Mouse (Mus musculus) E14TG2a.4 (cell line): ENCODE results near the gene Gas2l3.
A peak's percentile ranks its signal among the peaks of the same experiment; 100 is the strongest.

Experiments used
- H3K27me3 ChIP-seq: 2 replicates; pipeline ENCODE4 v1.6.1; 2014; ENCODE audit warnings: low read length, control low read depth; ENCODE audit not compliant: insufficient read depth
- H3K36me3 ChIP-seq: 2 replicates; pipeline ENCODE4 v1.6.1; 2014; ENCODE audit warnings: low read length, control low read depth; ENCODE audit not compliant: insufficient read depth
- H3K4me1 ChIP-seq: replicated peaks from 2 replicates; pipeline ENCODE4 v1.6.1; 2014; ENCODE audit warnings: low read depth, low read length, control low read depth
- H3K4me3 ChIP-seq: replicated peaks from 2 replicates; pipeline ENCODE4 v1.5.1; 2014; ENCODE audit warnings: mild to moderate bottlenecking, low read length
- H3K9me3 ChIP-seq: 2 replicates; pipeline ENCODE4 v1.6.1; 2014; ENCODE audit warnings: low read length, control low read depth
- CTCF ChIP-seq: conservative IDR thresholded peaks from 2 replicates; pipeline ENCODE4 v1.5.1; 2014; ENCODE audit warnings: low read length
- NANOG ChIP-seq: IDR thresholded peaks from 2 replicates; pipeline ENCODE4 v1.6.1; 2014; ENCODE audit warnings: borderline replicate concordance, low read length, mixed read lengths
- POU5F1 ChIP-seq: IDR thresholded peaks from 2 replicates; pipeline ENCODE4 v1.6.1; 2014; ENCODE audit warnings: low read length, borderline replicate concordance

Gas2l3 gene

DNA sequence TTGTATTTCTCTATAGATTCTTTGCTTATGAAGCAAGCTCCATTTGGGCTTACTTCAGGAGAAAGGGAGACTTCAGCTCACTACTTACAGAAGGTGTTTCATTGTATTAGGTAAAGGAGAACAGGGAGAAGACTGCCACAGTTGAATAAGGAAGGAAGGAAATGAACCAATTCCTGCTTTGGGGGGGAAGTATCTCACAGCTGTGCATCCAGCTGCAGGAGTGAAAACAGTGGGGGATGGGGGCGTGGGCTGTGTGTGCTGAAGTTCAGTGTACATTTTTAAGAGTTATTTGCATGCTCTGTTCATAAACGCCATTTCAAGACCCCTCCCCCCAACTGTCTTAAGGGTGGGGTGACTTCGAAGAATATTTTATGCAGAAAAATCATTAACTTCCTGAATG is 10.0 kb upstream of the Gas2l3 start:
- TF ChIP-seq NANOG (no peak), POU5F1 (no peak), CTCF (no peak)
- H3K4me1 ChIP-seq, result peaks cover 26% of the 10 kb centered on the region
- H3K4me3 ChIP-seq, result no peak overlapping the region
- H3K9me3 ChIP-seq, result no peaks in the 10 kb centered on the region
- H3K36me3 ChIP-seq, result no peaks in the 10 kb centered on the region
- H3K27me3 ChIP-seq, result peaks cover 7% of the 10 kb centered on the region; the same call in 1 of the 2 replicates

DNA sequence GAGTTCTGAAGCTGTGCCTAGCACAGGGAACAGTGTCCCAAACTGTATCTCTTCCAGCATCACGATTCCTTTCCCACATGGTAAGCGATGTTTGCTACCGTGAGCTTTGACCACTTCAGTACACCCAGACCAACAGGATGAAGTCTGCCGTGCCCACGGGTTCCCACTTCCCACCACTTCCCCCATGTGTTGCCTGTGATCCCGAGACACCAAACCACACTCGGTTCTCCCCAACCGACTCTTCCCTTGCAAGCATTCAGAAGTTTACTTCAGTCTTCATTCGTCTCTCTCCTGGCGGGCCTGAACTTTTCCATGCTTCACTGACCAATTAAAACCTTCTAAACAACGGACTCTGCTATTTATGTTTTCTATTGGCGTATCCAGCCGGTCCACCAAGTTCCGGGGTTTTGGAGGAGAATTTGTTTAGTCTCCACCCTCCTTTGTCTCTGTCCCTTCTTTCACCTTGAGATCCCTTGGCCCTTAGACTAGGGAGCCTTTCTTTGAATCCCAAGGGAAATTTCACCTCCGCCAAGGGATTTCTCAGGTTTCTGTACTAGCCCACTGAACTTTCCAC is 9.4 kb upstream of the Gas2l3 start:
- Histone ChIP-seq H3K27me3 (peaks cover 11% of the 10 kb centered on the region; the same call in 1 of the 2 replicates), H3K9me3 (no peaks in the 10 kb centered on the region), H3K36me3 (no peaks in the 10 kb centered on the region), H3K4me3 (peak overlapping the region; percentile 39), H3K4me1 (peaks cover 26% of the 10 kb centered on the region)
- TF ChIP-seq NANOG (no peak), POU5F1 (no peak), CTCF (no peak)

DNA sequence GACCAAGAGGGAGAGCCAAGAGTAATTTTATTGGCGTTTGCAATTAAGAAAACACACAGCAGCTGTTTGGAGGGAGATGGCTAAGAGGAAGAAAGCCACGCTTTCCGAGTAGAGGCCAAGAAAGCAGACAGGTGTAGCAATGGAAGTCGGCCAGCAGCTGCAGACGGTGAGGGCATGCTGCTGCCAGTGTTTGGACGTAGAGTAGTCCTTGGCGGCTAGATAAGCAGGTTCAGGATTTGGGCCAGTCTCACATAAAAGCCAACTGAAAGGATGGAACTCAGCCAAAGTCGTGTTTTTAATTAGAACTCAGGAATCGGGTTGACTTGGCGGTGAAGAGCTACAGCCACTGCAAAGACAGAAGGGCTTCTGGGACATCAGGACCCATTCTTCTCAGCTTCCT is 6.6 kb upstream of the Gas2l3 start:
- peaks cover 26% of the 10 kb centered on the region for H3K4me1 ChIP-seq
- TF ChIP-seq NANOG, result no peak
- H3K4me3 ChIP-seq, result no peak overlapping the region
- H3K27me3 ChIP-seq, result peaks cover 17% of the 10 kb centered on the region
- H3K36me3 ChIP-seq, result no peaks in the 10 kb centered on the region
- no peaks in the 10 kb centered on the region for H3K9me3 ChIP-seq

DNA sequence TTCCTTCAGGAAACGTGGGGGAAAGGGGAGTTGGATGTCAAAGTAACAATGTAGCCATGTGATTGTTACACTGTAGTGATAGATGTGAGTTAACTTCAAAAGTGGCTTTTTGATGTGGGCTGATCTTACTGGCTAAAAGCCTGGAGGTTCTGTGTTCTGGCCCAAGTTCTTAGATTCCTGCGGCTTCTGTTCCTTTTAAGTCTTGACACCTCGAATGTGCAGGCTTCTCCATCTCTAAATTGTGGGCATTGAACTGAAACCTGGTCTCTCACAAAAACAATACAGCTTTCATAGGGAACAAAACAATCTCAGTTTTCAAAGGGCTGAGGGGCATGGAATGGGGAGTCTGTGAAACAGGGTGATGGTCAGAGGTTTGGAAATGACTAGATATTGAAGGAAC is 614 bp upstream of the Gas2l3 start:
- H3K27me3 ChIP-seq, result peaks cover 18% of the 10 kb centered on the region
- H3K4me1 ChIP-seq, result peaks cover 22% of the 10 kb centered on the region
- peak overlapping the region; percentile 88 for H3K4me3 ChIP-seq
- peaks cover 5% of the 10 kb centered on the region; the same call in 1 of the 2 replicates for H3K9me3 ChIP-seq
- H3K36me3 ChIP-seq, result peaks cover 12% of the 10 kb centered on the region
- TF ChIP-seq NANOG, result no peak
- TF ChIP-seq POU5F1, result no peak
- no peak for TF ChIP-seq CTCF

DNA sequence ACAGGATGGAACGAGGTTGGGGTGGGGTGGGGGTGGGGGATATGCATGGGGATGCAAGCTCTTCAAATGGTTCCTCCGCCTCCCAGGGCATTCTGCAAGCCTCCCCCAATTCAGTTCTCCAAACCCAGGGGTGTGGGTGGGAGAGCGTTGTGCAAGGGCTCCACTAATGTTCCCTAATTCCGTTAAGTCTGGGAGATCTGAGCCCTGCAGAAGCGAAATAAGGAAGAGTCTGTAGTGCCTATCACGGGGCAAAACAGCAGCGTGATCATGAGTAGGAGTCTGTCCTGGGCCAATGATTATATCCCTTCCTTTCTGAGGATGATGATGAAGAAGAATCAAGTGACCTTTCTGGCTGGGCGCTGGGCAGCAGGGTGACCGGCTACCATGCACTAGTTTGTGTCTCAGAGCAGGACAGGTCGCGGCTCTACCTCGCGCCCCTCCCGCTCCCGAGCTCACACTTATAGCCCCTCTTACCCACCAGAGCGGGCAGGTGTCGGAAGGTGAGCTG is 598 bp downstream of the Gas2l3 start:
- Histone ChIP-seq H3K4me3 (peak overlapping the region; percentile 88), H3K36me3 (peaks cover 17% of the 10 kb centered on the region), H3K9me3 (peaks cover 5% of the 10 kb centered on the region; the same call in 1 of the 2 replicates), H3K4me1 (peaks cover 31% of the 10 kb centered on the region), H3K27me3 (peaks cover 15% of the 10 kb centered on the region)
- TF ChIP-seq CTCF, result no peak
- no peak for TF ChIP-seq POU5F1
- TF ChIP-seq NANOG, result no peak

DNA sequence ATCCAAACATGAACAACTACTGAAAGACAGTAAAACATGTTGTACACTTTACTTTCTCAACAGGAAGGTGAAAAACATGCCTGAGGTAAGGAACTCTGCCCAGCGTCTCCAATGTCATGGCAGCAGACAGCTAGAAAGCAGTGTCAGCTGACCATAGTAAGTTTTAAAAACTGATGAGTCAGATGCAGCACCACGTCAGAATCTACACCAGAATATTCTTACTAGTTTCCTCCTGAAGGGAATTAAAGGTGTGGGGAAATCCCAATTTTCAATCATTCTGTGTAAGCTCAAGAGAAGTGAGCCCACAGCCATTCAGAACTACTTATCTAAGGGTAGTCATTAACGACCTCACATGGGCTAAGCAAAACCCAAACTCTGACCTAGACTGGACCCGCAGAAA is 1.1 kb downstream of the Gas2l3 start:
- Histone ChIP-seq H3K9me3 (peaks cover 5% of the 10 kb centered on the region; the same call in 1 of the 2 replicates), H3K4me1 (peaks cover 37% of the 10 kb centered on the region), H3K36me3 (peaks cover 22% of the 10 kb centered on the region), H3K4me3 (peak overlapping the region; percentile 88), H3K27me3 (peaks cover 15% of the 10 kb centered on the region)
- TF ChIP-seq CTCF (no peak), NANOG (no peak), POU5F1 (no peak)

DNA sequence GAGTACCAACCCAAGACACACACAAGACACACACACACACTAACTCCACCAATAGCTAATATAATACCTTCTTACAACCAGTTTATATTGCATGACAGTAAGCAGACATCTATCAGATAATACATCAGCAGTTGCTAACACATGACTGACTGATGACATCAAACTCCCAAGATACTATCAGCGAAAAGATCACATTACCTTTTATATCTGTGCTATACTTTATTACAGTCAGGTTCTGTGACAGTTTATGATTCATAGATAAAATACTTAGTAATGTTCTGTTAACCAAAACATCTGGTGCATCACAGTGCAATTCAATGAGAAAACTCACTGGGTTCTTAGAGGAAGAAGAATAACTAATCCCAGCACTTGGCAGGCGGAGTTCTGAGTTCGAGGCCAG is 1.8 kb downstream of the Gas2l3 start:
- H3K27me3 ChIP-seq, result peaks cover 13% of the 10 kb centered on the region
- peaks cover 41% of the 10 kb centered on the region for H3K4me1 ChIP-seq
- H3K9me3 ChIP-seq, result peaks cover 5% of the 10 kb centered on the region; the same call in 1 of the 2 replicates
- no peak overlapping the region for H3K4me3 ChIP-seq
- peaks cover 29% of the 10 kb centered on the region for H3K36me3 ChIP-seq
- no peak for TF ChIP-seq POU5F1

DNA sequence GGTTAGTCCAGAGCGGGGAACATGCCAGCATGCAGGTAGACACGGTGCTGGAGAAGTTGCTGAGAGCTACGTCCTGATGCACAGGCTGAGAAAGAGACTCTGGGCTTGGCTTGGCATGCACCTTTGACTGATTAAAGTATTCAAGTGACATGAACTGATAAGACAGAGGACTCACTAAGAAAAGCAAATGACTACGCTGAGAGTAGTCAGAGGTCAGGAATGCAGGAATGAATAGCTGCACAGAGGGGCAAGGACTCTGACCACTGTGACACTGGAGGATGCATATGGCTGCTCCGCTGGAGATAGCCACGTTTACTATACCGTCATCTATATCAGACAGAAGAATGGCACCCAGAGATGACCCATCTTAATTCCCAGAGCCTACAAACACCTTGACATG is 4.4 kb downstream of the Gas2l3 start:
- H3K9me3 ChIP-seq, result peaks cover 5% of the 10 kb centered on the region; the same call in 1 of the 2 replicates
- no peak overlapping the region for H3K4me3 ChIP-seq
- peaks cover 56% of the 10 kb centered on the region for H3K4me1 ChIP-seq
- TF ChIP-seq NANOG, result no peak
- TF ChIP-seq CTCF, result no peak
- TF ChIP-seq POU5F1, result no peak
- peaks cover 1% of the 10 kb centered on the region for H3K27me3 ChIP-seq
- H3K36me3 ChIP-seq, result peaks cover 36% of the 10 kb centered on the region

DNA sequence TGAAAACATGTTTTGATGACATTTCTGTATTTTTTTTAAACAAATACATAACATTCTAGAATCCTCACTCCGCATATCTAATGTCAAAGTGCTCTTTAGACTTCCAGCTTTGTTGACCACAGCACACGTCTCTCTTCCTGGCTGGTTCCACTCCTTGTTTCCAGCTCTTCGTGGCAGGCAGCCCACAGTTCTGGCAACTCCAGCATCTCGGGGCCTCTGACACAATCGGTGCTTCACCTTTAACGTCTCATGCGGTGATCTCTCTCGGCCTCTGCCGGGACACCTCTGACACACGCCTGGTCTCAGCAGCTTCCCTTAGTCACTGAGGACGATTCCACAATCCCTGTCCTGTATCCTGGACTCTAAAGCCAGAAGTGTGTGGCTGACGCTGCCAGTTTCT is 5.8 kb downstream of the Gas2l3 start:
- peaks cover 5% of the 10 kb centered on the region; the same call in 1 of the 2 replicates for H3K9me3 ChIP-seq
- peaks cover 60% of the 10 kb centered on the region for H3K4me1 ChIP-seq
- TF ChIP-seq NANOG (no peak), CTCF (no peak), POU5F1 (no peak)
- peaks cover 42% of the 10 kb centered on the region for H3K36me3 ChIP-seq
- H3K27me3 ChIP-seq, result no peaks in the 10 kb centered on the region
- H3K4me3 ChIP-seq, result no peak overlapping the region
